Mouse (Mus musculus) E14TG2a.4 (cell line): ENCODE measurements around the gene 9130019O22Rik.

ENCODE experiments used
- H3K27me3 ChIP-seq: 2 replicates; pipeline ENCODE4 v1.6.1; 2014; ENCODE audit warnings: low read length, control low read depth; ENCODE audit not compliant: insufficient read depth
- H3K36me3 ChIP-seq: 2 replicates; pipeline ENCODE4 v1.6.1; 2014; ENCODE audit warnings: low read length, control low read depth; ENCODE audit not compliant: insufficient read depth
- H3K4me1 ChIP-seq: replicated peaks from 2 replicates; pipeline ENCODE4 v1.6.1; 2014; ENCODE audit warnings: low read depth, low read length, control low read depth
- H3K4me3 ChIP-seq: replicated peaks from 2 replicates; pipeline ENCODE4 v1.5.1; 2014; ENCODE audit warnings: mild to moderate bottlenecking, low read length
- H3K9me3 ChIP-seq: 2 replicates; pipeline ENCODE4 v1.6.1; 2014; ENCODE audit warnings: low read length, control low read depth
- CTCF ChIP-seq: conservative IDR thresholded peaks from 2 replicates; pipeline ENCODE4 v1.5.1; 2014; ENCODE audit warnings: low read length
- NANOG ChIP-seq: IDR thresholded peaks from 2 replicates; pipeline ENCODE4 v1.6.1; 2014; ENCODE audit warnings: borderline replicate concordance, low read length, mixed read lengths
- POU5F1 ChIP-seq: IDR thresholded peaks from 2 replicates; pipeline ENCODE4 v1.6.1; 2014; ENCODE audit warnings: low read length, borderline replicate concordance

9130019O22Rik gene

GRCm38 (mm10) chr7:127386641-127387392, at the start of gene 9130019O22Rik:
TSS of gene 9130019O22Rik (minus strand) at chr7:127387166.
- TF ChIP-seq POU5F1 (no peak), CTCF (no peak), NANOG (no peak)
- H3K4me1 ChIP-seq = peaks cover 26% of the 10 kb centered on the region
- peaks cover 13% of the 10 kb centered on the region for H3K27me3 ChIP-seq

GRCm38 (mm10) chr7:127435206-127435605, 48.2 kb upstream of the 9130019O22Rik start:
- TF ChIP-seq NANOG (no peak), CTCF (no peak), POU5F1 (no peak)
- no peaks in the 10 kb centered on the region for H3K4me1 ChIP-seq
- H3K27me3 ChIP-seq = no peaks in the 10 kb centered on the region
- no peaks in the 10 kb centered on the region for H3K36me3 ChIP-seq
- no peak overlapping the region for H3K4me3 ChIP-seq
- peaks cover 9% of the 10 kb centered on the region for H3K9me3 ChIP-seq

More at GRCm38 (mm10) chr7:127386641-127387392, at the start of gene 9130019O22Rik:
- Histone ChIP-seq H3K36me3 (peaks cover 30% of the 10 kb centered on the region), H3K9me3 (no peaks in the 10 kb centered on the region), H3K4me3 (peak within 1 kb of the TSS; percentile 84)

- no peak overlapping the region for H3K4me3 ChIP-seq
- peaks cover 25% of the 10 kb centered on the region for H3K27me3 ChIP-seq
- no peak for TF ChIP-seq NANOG
- TF ChIP-seq POU5F1 = no peak
- TF ChIP-seq CTCF = no peak
- no peaks in the 10 kb centered on the region for H3K9me3 ChIP-seq
- peaks cover 26% of the 10 kb centered on the region for H3K4me1 ChIP-seq
- H3K36me3 ChIP-seq = no peaks in the 10 kb centered on the region
Measured at GRCm38 (mm10) chr7:127426354-127426753, 39.4 kb upstream of the 9130019O22Rik start.

- H3K4me3 ChIP-seq = no peak overlapping the region
- H3K4me1 ChIP-seq = peaks cover 31% of the 10 kb centered on the region
- H3K9me3 ChIP-seq = no peaks in the 10 kb centered on the region
- TF ChIP-seq POU5F1 = no peak
- no peak for TF ChIP-seq CTCF
- TF ChIP-seq NANOG = no peak
- no peaks in the 10 kb centered on the region for H3K36me3 ChIP-seq
- H3K27me3 ChIP-seq = peaks cover 25% of the 10 kb centered on the region
Measured at GRCm38 (mm10) chr7:127425911-127426310, 38.9 kb upstream of the 9130019O22Rik start.

GRCm38 (mm10) chr7:127425291-127425690, 38.3 kb upstream of the 9130019O22Rik start:
- Histone ChIP-seq H3K27me3 (peaks cover 25% of the 10 kb centered on the region), H3K4me3 (no peak overlapping the region), H3K36me3 (peaks cover 4% of the 10 kb centered on the region), H3K4me1 (peaks cover 36% of the 10 kb centered on the region), H3K9me3 (no peaks in the 10 kb centered on the region)
- TF ChIP-seq CTCF (no peak), POU5F1 (no peak), NANOG (no peak)

- Histone ChIP-seq H3K9me3 (no peaks in the 10 kb centered on the region), H3K4me1 (peaks cover 57% of the 10 kb centered on the region), H3K36me3 (peaks cover 33% of the 10 kb centered on the region), H3K4me3 (peak overlapping the region; percentile 94), H3K27me3 (peaks cover 14% of the 10 kb centered on the region)
- TF ChIP-seq CTCF = no peak
- TF ChIP-seq NANOG = no peak
- no peak for TF ChIP-seq POU5F1
Measured at GRCm38 (mm10) chr7:127422247-127422646, 35.3 kb upstream of the 9130019O22Rik start.

GRCm38 (mm10) chr7:127421388-127422191, 34.6 kb upstream of the 9130019O22Rik start, which contains the start of gene Zfp688:
TSS of gene Zfp688 (minus strand) at chr7:127422068.
- Histone ChIP-seq H3K9me3 (no peaks in the 10 kb centered on the region), H3K4me1 (peaks cover 59% of the 10 kb centered on the region), H3K4me3 (peak within 1 kb of the TSS; percentile 94), H3K27me3 (peaks cover 14% of the 10 kb centered on the region), H3K36me3 (peaks cover 33% of the 10 kb centered on the region)
- TF ChIP-seq POU5F1 (no peak), NANOG (no peak), CTCF (no peak)

GRCm38 (mm10) chr7:127411418-127411817, 24.5 kb upstream of the 9130019O22Rik start:
- peaks cover 10% of the 10 kb centered on the region for H3K4me1 ChIP-seq
- no peaks in the 10 kb centered on the region for H3K9me3 ChIP-seq
- H3K36me3 ChIP-seq = no peaks in the 10 kb centered on the region
- no peak overlapping the region for H3K4me3 ChIP-seq
- peaks cover under 1% of the 10 kb centered on the region for H3K27me3 ChIP-seq
- no peak for TF ChIP-seq NANOG
- TF ChIP-seq CTCF = no peak
- TF ChIP-seq POU5F1 = no peak
